Mouse (Mus musculus): ENCODE measurements at regions not wholly inside any gene's neighbourhood (a gene's known extent, or its start where the extent isn't known, plus 50 kb on each side); places are given as distances from the start of the nearest gene placed in this dataset.

DNA sequence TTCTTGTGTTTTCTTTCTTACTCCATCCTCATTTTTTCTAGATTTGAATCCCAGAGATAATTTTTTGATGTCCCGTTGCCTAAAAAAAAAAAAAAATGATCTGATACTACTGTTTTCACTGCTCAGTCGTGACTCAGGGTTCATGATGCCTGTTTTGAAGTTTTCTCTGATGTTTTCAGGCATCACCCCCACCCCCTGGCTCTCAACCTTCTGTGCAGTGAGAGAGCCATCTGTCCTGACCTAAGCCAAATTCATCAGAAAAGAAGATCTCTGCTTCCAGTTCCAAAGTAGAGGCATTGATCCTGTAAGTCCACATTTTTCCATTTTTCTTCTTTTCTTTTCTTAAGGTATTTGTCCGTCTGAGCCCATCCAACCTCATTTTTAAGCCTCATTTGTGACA is 423.3 kb downstream of the Col12a1 start:
- TF ChIP-seq CTCF (IDR thresholded peaks at IDR 0.05; ENCODE audit: insufficient read depth, low read length) = no peak
- TF ChIP-seq POLR2A (IDR thresholded peaks at IDR 0.05; ENCODE audit: borderline replicate concordance, extremely low read depth, low read depth, low read length) = no peak

All from lung, adult 2 months (tissue).